Mouse (Mus musculus): Measurements from ENCODE around the gene Ccnjl. TPM values are rescaled to one million over a fixed set of nuclear protein-coding genes. Genes with fewer than 3 reads are reported as not detected.

The Ccnjl gene
- total RNA-seq, 1 experiment from 2014 or later, result 2.5 TPM

DNA sequence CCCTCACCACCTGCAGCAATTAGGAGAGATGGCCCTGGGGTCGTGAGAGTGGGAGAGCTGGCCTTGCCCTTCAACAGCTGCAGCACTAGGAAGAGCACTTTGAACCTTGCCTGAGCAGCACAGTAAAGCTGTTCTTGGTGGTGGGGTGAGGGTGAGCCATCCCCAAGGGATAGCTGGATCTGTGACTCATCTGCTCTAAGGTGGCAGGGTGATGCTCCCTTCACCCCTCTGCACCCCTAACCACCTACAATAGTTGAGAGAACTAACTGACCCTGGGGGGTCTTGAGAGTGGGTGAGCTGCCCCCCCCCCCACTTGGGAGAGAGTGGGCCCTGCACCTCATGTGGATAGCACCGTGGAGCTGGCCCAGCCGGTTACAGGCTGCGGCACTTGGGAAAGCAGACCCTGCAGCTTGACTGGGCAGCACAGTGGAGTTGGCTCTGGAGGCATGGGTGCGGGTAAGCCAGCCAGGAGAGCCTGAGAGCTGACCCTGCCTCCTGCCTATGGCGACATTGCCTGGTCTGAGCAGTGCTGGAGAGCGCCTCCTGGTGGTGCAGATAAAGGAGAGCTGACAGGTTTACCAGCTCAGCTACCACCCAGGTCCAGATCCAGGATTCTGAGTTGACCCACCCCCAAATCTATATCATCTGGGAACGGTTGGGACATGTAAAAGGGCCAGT, 12.1 kb upstream of the Ccnjl start:
- peak in 1 of 2 experiments; percentile 66; a peak in 2 of 4 replicates for ATAC-seq (replicated peaks in 1 of 2; ENCODE audit: insufficient read depth in 1 of 2, low FRiP score in 2 of 2, low TSS enrichment in 1 of 2, low read depth in 1 of 2, poor library complexity in 2 of 2, severe bottlenecking in 2 of 2)

DNA sequence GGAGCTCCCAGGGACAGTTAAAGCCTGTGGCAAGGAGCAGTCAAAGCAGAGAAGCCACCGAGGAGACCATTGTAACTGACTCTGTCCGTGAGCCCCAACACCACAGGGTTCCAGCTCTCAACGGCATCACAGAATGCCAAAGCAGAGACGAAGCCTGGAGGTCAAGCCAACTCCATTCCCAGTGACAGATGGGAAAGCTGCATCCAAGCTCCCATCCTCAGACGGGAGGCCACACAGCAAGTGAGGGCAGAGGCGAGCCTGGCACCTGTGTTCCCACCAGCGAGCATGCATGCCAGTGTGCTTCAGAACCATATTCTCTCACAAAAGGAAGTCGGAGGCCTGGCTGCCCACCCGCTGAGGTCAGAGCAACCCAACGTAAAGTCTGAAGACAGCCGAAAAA, 10.9 kb upstream of the Ccnjl start:
- no peak for ATAC-seq (replicated peaks in 1 of 2; ENCODE audit: insufficient read depth in 1 of 2, low FRiP score in 2 of 2, low TSS enrichment in 1 of 2, low read depth in 1 of 2, poor library complexity in 2 of 2, severe bottlenecking in 2 of 2)

DNA sequence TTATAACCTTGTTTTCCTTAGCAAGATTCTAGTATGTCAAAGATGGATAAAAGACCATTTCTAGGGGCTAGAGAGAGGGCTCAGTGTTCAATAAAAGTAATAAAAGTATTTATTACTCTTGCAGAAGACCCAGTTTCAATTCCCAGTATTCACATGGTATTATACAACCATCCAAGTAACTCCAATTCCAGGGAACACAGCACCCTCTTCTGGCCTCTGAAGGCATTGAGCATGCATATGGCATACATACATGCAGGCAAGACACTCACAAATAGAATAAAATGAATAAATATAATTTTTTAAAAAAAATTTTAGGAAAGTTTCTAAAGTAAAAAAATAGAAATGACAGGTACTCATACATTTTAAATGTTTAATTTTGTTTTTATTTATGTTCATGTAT, 10.5 kb upstream of the Ccnjl start:
- no peak for ATAC-seq (replicated peaks in 1 of 2; ENCODE audit: insufficient read depth in 1 of 2, low FRiP score in 2 of 2, low TSS enrichment in 1 of 2, low read depth in 1 of 2, poor library complexity in 2 of 2, severe bottlenecking in 2 of 2)

DNA sequence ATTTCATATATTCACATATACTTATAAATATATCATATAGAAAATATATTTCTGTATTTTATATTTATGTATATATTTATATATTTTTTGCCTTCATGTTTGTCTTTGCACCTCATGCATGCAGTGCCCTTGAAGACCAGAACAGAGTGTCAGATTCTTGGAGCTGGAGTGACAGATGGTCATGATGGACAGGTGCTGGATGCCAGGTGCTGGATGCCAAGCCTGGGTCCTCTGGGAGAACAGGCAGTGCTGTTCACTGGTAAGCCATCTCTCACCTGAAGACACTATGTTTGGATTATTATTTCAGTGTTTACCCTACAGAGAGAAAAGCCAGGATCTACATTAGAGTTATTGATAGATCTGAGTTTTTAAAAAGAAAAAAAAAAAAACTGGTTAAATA, 9.8 kb upstream of the Ccnjl start:
- no peak for ATAC-seq (replicated peaks in 1 of 2; ENCODE audit: insufficient read depth in 1 of 2, low FRiP score in 2 of 2, low TSS enrichment in 1 of 2, low read depth in 1 of 2, poor library complexity in 2 of 2, severe bottlenecking in 2 of 2)

DNA sequence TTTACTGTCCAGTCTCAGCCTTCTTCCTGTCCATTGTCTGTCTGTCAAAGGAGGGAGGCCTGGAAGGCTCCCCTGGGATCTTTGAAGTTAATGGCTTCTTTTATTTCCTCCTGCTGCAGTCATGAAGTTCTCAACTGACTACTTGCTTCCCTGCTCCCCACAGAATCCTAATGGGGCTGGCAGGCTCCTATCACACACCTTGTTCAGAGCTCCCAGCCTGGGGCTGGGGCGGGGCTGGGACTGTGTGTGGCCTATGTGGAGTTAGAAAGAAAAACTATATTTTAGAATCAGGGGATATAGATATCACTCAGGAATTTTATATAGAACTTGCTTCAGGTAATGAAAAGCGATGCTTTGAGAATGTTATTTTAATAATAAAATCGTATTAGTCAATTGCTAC, 8.1 kb upstream of the Ccnjl start:
- ATAC-seq (replicated peaks in 1 of 2; ENCODE audit: insufficient read depth in 1 of 2, low FRiP score in 2 of 2, low TSS enrichment in 1 of 2, low read depth in 1 of 2, poor library complexity in 2 of 2, severe bottlenecking in 2 of 2), result no peak

DNA sequence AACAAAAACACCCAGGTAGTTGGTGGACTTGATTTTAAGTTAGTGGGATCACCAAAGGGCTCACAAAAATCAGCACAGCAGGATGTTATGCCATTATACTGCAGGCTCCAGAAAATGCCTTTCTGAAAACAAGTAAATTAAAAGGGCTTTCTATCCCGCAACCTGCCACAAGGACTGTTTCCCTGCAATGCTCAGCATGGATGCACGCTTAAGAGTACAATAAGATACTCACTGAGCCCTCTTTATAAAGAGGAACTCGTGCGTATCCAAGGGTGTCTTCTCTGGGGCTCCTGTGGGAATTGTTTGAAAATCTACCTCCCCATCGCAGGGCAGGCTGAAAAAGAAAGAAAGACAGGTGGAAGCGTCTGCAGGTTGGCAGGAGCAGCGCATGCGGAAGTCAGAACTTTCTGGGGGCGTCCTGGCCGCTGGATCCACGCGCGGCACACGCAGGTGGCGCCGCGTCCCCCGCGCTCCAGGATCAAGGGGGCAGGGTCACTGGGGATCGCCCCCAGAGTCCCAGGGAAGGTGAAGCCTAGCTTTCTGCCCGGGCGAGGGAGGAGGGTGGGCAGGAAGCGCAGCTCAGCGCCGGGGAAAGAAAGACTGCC, 404 bp upstream of the Ccnjl start:
- peak; percentile 46 to 51 for ATAC-seq (replicated peaks in 1 of 2; ENCODE audit: insufficient read depth in 1 of 2, low FRiP score in 2 of 2, low TSS enrichment in 1 of 2, low read depth in 1 of 2, poor library complexity in 2 of 2, severe bottlenecking in 2 of 2)

DNA sequence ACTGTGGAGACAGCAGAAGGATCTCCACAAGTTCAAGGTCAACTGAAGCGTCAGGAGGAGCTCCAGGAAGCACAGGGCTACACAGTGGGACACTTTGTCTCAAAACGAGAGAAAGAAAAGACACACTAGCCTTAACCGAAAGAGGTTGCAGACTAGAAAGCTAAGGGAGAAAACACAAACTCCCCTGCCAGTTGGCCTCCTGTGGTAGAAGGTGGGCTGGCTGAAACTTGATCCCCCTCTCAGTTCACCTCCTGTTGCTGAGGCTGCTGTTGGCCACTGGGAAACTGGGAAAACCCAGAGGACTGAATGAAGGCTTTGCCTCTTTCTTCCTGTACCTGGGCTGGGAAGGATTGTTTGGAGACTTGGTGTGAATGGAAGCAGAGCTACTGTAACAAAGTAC, 1.5 kb downstream of the Ccnjl start:
- ATAC-seq (replicated peaks in 1 of 2; ENCODE audit: insufficient read depth in 1 of 2, low FRiP score in 2 of 2, low TSS enrichment in 1 of 2, low read depth in 1 of 2, poor library complexity in 2 of 2, severe bottlenecking in 2 of 2), result no peak

DNA sequence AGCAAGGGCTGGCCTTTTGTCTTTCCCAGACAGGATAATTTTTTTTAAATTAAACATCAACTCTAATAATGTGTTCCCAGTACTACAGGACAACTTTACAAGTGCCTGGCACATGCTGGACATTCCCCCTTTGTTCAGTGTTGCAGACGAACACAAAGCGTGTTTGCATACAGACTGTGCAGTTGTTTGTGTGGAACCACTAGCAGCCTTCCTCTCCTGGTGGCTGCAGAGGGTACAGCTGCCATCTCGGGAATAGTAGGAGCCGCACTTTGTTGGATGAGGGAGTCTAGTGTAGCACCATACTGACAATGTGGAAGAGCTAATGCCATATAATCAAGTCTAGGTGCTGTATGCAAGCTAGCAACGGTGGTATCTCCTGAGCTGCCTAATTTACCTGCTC, 3.0 kb downstream of the Ccnjl start:
- no peak for ATAC-seq (replicated peaks in 1 of 2; ENCODE audit: insufficient read depth in 1 of 2, low FRiP score in 2 of 2, low TSS enrichment in 1 of 2, low read depth in 1 of 2, poor library complexity in 2 of 2, severe bottlenecking in 2 of 2)

DNA sequence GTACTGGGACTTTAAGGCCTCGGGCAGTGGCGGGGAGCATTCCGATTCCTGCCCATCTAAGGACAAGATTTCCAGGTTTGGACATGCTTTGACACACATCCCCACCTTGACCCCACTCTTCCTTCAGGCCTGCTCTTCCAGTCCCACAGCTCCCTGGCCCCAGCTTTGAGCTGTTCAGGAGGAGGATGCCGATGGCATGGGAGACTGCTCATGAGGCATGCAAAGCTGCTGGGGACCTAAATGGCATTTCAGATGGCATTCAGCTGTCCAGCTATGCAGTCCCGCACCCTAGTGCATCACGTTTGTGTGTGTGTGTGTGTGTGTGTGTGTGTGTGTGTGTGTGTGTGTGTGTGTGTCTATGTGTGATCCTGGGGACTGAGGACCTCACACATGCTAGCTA, 8.5 kb downstream of the Ccnjl start:
- no peak for ATAC-seq (replicated peaks in 1 of 2; ENCODE audit: insufficient read depth in 1 of 2, low FRiP score in 2 of 2, low TSS enrichment in 1 of 2, low read depth in 1 of 2, poor library complexity in 2 of 2, severe bottlenecking in 2 of 2)

DNA sequence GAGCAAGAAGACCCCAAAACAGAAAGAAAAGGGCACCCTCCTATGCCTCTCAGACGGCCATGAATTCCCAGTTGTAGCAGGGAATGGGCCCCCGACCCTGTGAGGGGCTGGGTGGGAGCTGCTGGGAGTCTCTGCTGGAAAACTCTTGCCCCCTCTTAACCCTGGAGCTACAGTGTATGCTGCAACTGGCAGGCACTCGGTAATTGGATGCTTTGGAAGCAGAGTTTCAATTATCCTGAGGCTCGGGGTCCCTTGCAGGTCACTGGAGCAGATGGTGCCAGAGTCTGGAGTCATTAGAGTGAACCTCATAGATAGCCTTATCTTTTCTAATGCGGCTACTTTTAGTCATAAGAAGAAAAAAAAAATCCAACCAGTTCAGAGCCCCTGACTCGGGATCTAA, 11.3 kb downstream of the Ccnjl start:
- ATAC-seq (replicated peaks in 1 of 2; ENCODE audit: insufficient read depth in 1 of 2, low FRiP score in 2 of 2, low TSS enrichment in 1 of 2, low read depth in 1 of 2, poor library complexity in 2 of 2, severe bottlenecking in 2 of 2), result no peak

DNA sequence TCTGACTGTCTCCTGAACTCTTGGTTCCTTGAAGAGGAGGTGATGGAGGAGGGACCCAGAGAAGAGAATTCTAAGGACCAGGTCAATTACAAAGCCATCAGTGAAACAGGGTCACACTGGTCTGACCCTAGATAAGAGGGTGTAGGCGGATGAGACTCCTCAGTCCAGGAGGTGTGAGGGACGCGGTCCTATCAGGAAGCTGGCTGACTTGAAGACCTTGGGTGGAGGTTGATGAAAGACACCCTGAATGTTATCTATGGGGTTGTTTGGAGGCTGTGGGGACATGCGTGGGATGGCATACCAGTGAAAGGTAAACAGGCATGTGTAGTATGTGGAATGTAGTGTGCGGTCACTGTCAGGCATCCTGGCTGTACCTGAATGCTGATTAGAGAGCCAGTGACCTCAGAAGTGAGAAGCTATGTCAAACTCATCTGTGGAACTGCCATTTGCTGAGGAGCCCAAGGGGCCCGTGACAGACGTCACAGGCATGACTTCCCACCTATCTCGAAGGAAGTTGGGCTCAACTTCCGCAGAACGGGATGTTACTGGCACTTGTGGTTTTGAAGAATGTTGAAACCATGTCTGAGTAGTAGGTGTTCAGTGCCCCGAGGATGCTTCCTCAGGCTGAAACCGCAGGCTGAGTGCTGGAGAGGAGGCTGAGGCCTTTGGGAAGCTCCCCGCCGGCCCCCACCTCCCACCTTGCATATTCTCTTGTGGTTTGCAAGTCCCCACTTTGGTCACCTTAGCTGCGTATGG, 15.3 kb downstream of the Ccnjl start:
- peak; percentile 89 to 94 for ATAC-seq (replicated peaks in 1 of 2; ENCODE audit: insufficient read depth in 1 of 2, low FRiP score in 2 of 2, low TSS enrichment in 1 of 2, low read depth in 1 of 2, poor library complexity in 2 of 2, severe bottlenecking in 2 of 2)

DNA sequence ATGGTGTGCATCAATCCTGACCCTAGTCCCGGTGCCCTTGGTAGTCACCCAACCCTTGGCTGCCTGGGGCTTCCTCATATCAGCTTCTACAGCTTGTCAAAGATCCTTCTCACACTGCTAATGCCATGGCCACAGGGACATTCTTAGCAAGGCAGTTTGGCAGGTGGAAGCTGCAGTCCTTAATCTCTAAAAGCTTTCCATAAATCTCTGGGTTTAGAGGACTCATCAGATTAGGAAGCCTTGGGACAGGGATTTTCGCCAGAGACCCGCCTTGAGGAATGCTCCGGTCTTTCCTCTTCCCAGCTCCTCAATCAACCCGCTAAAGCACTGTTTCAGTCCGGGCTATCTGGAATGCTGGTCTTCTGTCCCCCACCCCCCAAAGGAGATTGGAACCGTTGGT, 16.2 kb downstream of the Ccnjl start:
- no peak for ATAC-seq (replicated peaks in 1 of 2; ENCODE audit: insufficient read depth in 1 of 2, low FRiP score in 2 of 2, low TSS enrichment in 1 of 2, low read depth in 1 of 2, poor library complexity in 2 of 2, severe bottlenecking in 2 of 2)

DNA sequence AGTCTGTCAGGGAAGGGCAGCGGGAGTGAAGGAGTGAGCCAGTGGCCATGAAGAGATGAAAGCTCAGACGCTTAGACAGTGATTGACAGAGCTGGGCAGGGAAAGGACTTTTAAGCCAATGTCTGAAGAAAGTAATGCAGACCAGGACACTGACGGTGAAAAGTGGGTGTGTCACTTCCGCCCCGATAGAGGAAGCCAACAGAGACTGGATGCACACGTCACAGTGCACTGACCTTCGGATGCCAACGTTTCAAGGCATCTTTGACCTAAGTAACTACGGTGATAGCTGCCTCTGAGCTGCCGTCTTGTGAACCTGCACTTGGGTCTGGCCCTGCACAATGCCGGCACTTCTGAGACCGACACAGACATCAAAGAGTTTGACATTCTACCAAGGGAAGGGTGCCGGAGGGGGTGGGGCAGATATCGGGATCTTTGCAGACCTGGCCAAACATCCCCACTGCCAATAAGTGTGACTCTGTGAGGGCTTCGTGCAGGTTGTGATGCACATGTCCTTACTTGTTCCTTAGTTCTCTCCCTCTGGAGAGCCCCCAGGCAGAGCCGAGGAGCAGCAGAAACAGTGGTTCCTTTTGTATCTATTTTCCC, 17.4 kb downstream of the Ccnjl start:
- ATAC-seq (replicated peaks in 1 of 2; ENCODE audit: insufficient read depth in 1 of 2, low FRiP score in 2 of 2, low TSS enrichment in 1 of 2, low read depth in 1 of 2, poor library complexity in 2 of 2, severe bottlenecking in 2 of 2), result no peak

DNA sequence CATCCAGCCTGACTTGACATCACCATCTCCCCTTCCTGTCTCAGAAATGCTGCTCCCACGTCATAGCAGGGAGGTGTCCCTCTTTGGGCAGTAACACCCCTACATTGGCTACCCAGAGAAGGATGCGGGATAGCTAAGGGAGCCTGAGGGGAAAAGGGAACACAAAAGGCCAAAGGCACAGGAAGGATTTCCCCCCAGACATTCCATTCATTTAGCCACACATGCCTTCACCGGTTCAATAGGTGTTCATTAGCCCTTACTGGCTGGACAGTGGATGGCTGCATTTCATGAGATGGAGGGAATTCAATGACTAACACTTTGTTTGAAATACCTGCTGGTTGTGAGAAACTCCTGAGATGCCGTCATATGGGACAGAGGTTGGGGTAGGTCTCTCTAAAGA, 18.1 kb downstream of the Ccnjl start:
- ATAC-seq (replicated peaks in 1 of 2; ENCODE audit: insufficient read depth in 1 of 2, low FRiP score in 2 of 2, low TSS enrichment in 1 of 2, low read depth in 1 of 2, poor library complexity in 2 of 2, severe bottlenecking in 2 of 2), result no peak

DNA sequence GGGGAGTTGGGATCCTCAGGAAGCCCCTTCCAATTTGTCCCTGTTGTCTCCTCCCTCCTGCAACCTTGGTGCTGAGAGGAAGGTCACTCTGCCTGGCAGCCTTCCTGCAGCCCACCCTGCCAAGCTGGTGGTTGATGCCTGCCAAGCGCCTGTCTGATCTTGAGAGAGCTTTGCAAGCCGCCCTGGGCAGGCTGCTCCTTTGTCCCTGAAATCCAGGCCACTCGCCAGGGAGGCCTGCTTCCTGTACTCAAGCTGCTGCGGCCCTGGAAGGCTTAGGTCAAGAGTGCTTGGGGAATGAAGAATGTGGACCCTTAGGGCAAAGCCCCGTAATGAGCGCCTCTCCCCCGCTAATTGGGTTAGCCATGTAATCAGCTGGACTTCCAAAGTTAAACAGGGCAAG, 19.6 kb downstream of the Ccnjl start:
- no peak for ATAC-seq (replicated peaks in 1 of 2; ENCODE audit: insufficient read depth in 1 of 2, low FRiP score in 2 of 2, low TSS enrichment in 1 of 2, low read depth in 1 of 2, poor library complexity in 2 of 2, severe bottlenecking in 2 of 2)

DNA sequence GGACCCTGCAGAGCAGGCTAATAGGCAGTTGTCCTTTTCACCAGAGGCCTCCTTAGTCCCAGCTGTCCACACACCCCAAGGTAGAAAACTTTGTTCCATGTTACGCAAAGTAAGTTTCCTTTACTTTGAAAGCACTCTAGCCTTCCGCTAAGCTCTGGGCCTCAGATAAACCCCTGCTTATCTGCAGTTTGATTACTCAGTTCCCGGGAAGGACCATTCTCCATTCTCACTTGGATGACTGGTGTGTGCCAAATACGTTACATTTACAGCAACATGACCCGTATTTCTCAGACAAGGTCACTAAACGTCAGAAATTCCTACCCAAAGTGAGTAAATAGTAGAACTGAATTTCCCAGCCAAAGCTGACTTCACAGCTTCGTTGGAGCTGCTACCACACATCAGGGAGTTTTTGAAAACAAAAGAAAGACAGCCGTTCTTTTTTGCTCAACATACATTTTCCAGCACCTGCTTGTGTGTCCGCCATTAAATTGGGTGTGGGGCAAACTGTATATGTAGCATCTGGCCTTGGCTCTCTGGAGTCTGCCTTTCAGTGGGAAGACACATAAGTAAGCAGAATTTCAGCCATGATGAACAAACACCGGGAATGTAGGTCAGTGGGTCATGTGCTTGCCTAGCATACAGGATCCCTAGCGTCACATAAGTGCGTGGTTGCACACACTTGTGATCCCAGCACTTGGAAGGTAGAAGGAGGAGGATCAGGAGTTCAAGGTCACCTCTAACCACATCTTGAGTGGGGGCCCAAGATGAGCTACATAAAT, 20.3 kb downstream of the Ccnjl start:
- no peak for ATAC-seq (replicated peaks in 1 of 2; ENCODE audit: insufficient read depth in 1 of 2, low FRiP score in 2 of 2, low TSS enrichment in 1 of 2, low read depth in 1 of 2, poor library complexity in 2 of 2, severe bottlenecking in 2 of 2)

DNA sequence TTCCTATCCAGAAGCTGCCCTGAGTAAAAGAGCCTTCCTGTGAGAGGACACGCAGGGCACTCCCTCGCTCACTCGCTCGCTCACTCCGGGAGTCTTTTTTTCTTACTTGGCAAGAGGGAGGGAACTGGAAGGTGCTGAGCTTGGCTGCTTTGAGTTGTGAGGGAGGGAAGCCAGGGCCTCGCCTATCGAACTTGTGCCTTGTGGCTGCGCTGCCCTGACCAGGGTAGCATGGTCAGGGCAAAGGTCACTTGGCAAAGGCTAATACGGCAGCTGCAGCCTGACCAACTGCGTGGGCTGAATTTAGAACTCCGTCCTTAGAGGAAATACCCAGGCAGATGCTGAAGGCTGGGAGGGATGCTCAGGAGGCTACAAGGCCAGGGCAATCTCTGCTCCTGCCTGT, 21.1 kb downstream of the Ccnjl start:
- no peak for ATAC-seq (replicated peaks in 1 of 2; ENCODE audit: insufficient read depth in 1 of 2, low FRiP score in 2 of 2, low TSS enrichment in 1 of 2, low read depth in 1 of 2, poor library complexity in 2 of 2, severe bottlenecking in 2 of 2)

DNA sequence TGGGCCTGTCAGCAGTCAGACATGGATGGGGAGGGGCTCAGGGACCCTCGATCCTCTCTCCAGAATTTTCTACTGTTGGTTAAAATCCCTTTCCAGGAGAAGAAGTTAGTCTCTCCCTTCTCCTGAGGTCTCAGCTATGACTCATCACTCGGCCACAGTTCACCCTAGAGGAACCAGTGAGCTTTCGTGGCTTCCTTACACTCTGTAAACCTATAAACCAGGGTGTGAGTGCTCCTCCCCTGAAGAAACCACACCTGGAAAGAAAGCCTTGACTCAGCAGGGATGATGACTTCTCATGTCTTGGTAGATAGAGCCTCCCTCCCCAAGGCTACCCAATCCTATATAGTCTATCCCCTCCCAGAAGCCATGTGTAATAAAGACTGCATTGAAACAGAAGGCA, 23.2 kb downstream of the Ccnjl start:
- ATAC-seq (replicated peaks in 1 of 2; ENCODE audit: insufficient read depth in 1 of 2, low FRiP score in 2 of 2, low TSS enrichment in 1 of 2, low read depth in 1 of 2, poor library complexity in 2 of 2, severe bottlenecking in 2 of 2), result peak; percentile 14 to 57; a peak in 2 of 4 replicates

Measured in hematopoietic stem cell, adult 5-6 weeks (primary cell).